Mouse (Mus musculus) megakaryocyte, embryonic 14.5 days (primary cell): ENCODE measurements around the gene Ccdc63. TPM values are rescaled to one million over a fixed set of nuclear protein-coding genes. Genes with fewer than 3 reads are reported as not detected.
A peak's percentile ranks its signal among the peaks of the same experiment; 100 is the strongest.

Experiments used
- H3K27me3 ChIP-seq: replicated peaks from 2 replicates; pipeline ENCODE3; 2012; ENCODE audit warnings: inconsistent platforms
- H3K36me3 ChIP-seq: replicated peaks from 2 replicates; pipeline ENCODE3; 2012; ENCODE audit warnings: low read length, inconsistent platforms, mixed read lengths
- H3K4me1 ChIP-seq: 2 replicates; pipeline ENCODE4 v1.6.1; 2012; ENCODE audit warnings: inconsistent platforms
- H3K4me3 ChIP-seq: replicated peaks from 2 replicates; pipeline ENCODE3; 2012; ENCODE audit warnings: moderate library complexity, mild to moderate bottlenecking, inconsistent platforms
- H3K9me3 ChIP-seq: 2 replicates; pipeline ENCODE4 v1.6.1; 2012; ENCODE audit warnings: inconsistent platforms
- FLI1 ChIP-seq: IDR thresholded peaks from 2 replicates; pipeline ENCODE4 v1.6.1; 2012; ENCODE audit warnings: low read length, inconsistent platforms, mixed read lengths
- GATA1 ChIP-seq: IDR thresholded peaks from 3 replicates; pipeline ENCODE4 v1.6.1; 2012; ENCODE audit warnings: mixed read lengths, low read length, inconsistent platforms, borderline replicate concordance
- polyA plus RNA-seq: library from polyadenylated mRNA; stranded (reverse); fragments of >175 nt; gene quantifications from 2 replicates; pipeline ENCODE4 v1.2.3, GENCODE M21; 2012; ENCODE audit warnings: low replicate concordance; ENCODE audit not compliant: insufficient read depth

Ccdc63 gene
- polyA plus RNA-seq, 1 experiment, result not detected

- H3K27me3 ChIP-seq, result peaks cover 46% of the 10 kb centered on the region
- H3K9me3 ChIP-seq, result no peaks in the 10 kb centered on the region
- no peaks in the 10 kb centered on the region for H3K36me3 ChIP-seq
- no peak overlapping the region for H3K4me3 ChIP-seq
- no peaks in the 10 kb centered on the region for H3K4me1 ChIP-seq
- TF ChIP-seq GATA1 (no peak), FLI1 (no peak)
Observed at GRCm38 (mm10) chr5:122071997-122072396, 68.6 kb downstream of the Ccdc63 start.

- TF ChIP-seq GATA1, result no peak
- TF ChIP-seq FLI1, result no peak
- Histone ChIP-seq H3K36me3 (no peaks in the 10 kb centered on the region), H3K4me1 (no peaks in the 10 kb centered on the region), H3K4me3 (no peak overlapping the region), H3K27me3 (peaks cover 49% of the 10 kb centered on the region), H3K9me3 (no peaks in the 10 kb centered on the region)
Observed at GRCm38 (mm10) chr5:122070963-122071800, 69.4 kb downstream of the Ccdc63 start.

- peaks cover 54% of the 10 kb centered on the region for H3K27me3 ChIP-seq
- no peaks in the 10 kb centered on the region for H3K9me3 ChIP-seq
- H3K4me1 ChIP-seq, result no peaks in the 10 kb centered on the region
- H3K4me3 ChIP-seq, result no peak overlapping the region
- TF ChIP-seq FLI1 (no peak), GATA1 (no peak)
- no peaks in the 10 kb centered on the region for H3K36me3 ChIP-seq
Observed at GRCm38 (mm10) chr5:122068563-122068962, 72.1 kb downstream of the Ccdc63 start.

DNA sequence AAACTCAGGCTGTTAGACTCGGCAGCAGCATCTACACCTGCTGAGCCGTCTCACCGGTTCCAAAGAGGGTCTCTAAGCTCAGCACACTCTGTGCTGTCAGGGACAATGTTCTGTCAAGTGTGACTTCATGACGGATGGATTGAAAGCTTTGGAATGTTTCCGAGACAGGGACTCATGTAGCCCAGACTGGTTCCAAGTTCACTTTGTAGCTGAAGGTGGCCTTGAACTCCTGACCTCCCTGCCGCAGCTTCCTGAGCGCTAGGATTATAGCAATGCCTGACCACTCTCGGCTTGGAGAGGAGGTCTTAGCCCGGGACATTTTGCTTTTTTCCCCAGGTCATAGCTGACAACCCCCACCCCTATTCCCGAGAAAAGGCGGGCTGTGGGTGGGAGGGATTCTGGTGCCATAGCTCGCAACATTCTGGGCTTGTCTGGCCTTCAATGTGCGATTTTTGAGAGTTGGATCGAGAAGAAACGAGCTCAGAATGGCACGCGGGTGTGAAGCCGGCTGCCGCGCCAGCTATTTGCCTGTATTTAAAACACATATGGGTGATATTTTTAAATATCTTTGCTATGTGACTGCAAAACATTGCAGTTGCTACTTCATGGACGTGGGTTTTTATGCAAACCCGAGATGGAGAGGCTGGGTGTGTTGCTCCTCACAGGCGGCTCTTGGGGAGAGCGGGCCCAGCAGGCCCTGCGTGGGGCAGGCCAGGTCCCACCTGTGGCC lies 77.3 kb downstream of the Ccdc63 start:
- H3K4me3 ChIP-seq, result no peak overlapping the region
- no peaks in the 10 kb centered on the region for H3K36me3 ChIP-seq
- no peak for TF ChIP-seq GATA1
- no peak for TF ChIP-seq FLI1
- H3K4me1 ChIP-seq, result peaks cover 11% of the 10 kb centered on the region
- H3K9me3 ChIP-seq, result no peaks in the 10 kb centered on the region
- H3K27me3 ChIP-seq, result peaks cover 66% of the 10 kb centered on the region

- Histone ChIP-seq H3K9me3 (peaks cover 7% of the 10 kb centered on the region), H3K27me3 (peaks cover 62% of the 10 kb centered on the region), H3K36me3 (no peaks in the 10 kb centered on the region), H3K4me3 (no peak overlapping the region), H3K4me1 (peaks cover 11% of the 10 kb centered on the region)
- TF ChIP-seq GATA1 (no peak), FLI1 (no peak)
Observed at GRCm38 (mm10) chr5:122062479-122062878, 78.1 kb downstream of the Ccdc63 start.

DNA sequence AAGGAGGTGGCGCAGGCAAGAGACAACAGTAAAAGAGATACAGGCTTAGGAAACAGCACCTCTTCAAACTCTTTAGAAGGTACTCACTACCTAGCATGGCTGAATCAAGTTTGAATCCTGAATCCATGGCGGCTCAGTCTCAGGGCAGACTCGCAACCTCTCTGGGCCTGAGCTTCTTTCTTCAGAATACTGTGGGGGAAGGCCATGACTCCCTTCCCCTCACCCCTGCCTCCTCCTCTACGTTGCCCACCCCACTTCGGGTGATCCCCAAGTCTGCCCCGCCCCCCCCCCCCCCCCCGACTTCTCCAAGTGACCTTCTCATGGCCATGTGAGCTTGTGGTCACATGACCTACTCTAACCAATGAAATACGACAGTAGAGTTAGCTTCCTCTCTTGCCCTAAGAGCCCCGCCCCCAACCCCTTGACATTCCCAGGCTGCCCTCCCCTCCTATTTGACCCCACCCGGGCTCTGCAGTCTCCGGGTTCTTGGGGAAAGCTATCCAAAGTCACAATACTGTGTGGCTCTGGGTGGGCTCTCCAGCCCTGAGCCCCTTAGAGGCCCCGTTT lies 79.8 kb downstream of the Ccdc63 start:
- Histone ChIP-seq H3K4me3 (no peak overlapping the region), H3K4me1 (peaks cover 11% of the 10 kb centered on the region), H3K36me3 (no peaks in the 10 kb centered on the region), H3K9me3 (peaks cover 15% of the 10 kb centered on the region), H3K27me3 (peaks cover 58% of the 10 kb centered on the region)
- TF ChIP-seq FLI1, result no peak
- TF ChIP-seq GATA1, result no peak

DNA sequence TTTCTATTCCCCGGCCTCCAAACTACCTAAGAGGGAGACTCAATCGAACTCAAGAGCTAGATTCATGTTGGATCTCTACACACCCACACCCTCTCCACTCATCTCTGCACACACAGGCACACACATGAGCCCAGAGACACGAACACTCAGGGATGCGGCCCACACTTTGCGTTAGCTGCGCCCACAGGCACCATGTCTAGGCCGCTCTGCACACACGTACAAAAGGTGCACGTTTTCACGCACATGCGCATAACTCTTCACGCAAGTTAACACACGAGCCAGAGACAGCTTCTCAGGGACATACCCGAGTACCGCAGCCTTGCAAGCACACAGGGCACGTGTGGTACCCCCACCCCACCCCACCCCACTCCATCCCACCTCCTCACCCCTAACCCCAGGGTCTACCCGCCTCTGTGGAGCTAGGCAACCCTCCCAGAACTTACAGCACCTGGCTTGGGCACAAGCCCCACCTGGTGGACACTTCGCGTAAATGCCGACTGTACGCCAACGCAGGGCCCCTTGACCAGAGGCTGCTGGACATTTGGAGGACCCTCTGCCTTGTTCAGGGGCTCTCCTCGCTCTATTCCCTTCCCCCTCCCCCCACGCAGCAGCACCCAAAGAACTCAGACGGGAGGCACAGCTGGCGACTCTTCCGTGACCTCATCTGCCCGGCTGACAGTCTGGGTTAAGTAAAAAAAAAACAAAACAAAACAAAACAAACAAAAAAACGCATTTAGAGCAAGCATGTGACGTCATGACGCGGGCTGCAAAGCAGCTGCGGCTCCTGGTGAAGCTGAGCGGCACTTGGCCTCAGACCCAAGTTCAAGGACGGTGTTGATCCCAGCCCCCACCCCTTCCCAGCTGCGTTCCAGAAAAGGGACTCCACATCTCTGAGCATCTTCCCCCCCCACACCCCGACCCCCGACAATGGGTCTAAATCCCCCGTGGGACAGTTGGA lies 81.3 kb downstream of the Ccdc63 start:
- no peak for TF ChIP-seq FLI1
- no peak for TF ChIP-seq GATA1
- H3K9me3 ChIP-seq, result peaks cover 15% of the 10 kb centered on the region
- peak overlapping the region; percentile 88 for H3K4me3 ChIP-seq
- H3K27me3 ChIP-seq, result peaks cover 57% of the 10 kb centered on the region
- H3K36me3 ChIP-seq, result no peaks in the 10 kb centered on the region
- peaks cover 11% of the 10 kb centered on the region for H3K4me1 ChIP-seq

Other genes with a start within 250 kb of the Ccdc63 start
- gene Cux2, start 90.7 kb downstream of the Ccdc63 start, polyA plus RNA-seq, result 4.5 TPM in 1 of 2 replicates, not detected in the other
- gene Myl2, start 39.9 kb downstream of the Ccdc63 start, polyA plus RNA-seq, result not detected in 2 replicates
- gene Ppp1cc, start 17.5 kb upstream of the Ccdc63 start, polyA plus RNA-seq, result 22.9 and 52.2 TPM in 2 replicates
- 6.0 TPM in 1 of 2 replicates, not detected in the other for gene Hvcn1, start 66.0 kb upstream of the Ccdc63 start, polyA plus RNA-seq
- 3.2 and 11.9 TPM in 2 replicates for gene Tctn1, start 123.6 kb upstream of the Ccdc63 start, polyA plus RNA-seq
- 4.8 and 5.0 TPM in 2 replicates for gene Pptc7, start 143.5 kb upstream of the Ccdc63 start, polyA plus RNA-seq
- 0.25 TPM in 1 of 2 replicates, not detected in the other for gene Rad9b, start 213.4 kb upstream of the Ccdc63 start, polyA plus RNA-seq
- gene Vps29, start 213.5 kb upstream of the Ccdc63 start, polyA plus RNA-seq, result 20.9 TPM in 1 of 2 replicates, not detected in the other
- gene Gpn3, start 231.1 kb upstream of the Ccdc63 start, polyA plus RNA-seq, result 6.5 and 26.4 TPM in 2 replicates
- 13.1 and 33.6 TPM in 2 replicates for gene Fam216a, start 231.5 kb upstream of the Ccdc63 start, polyA plus RNA-seq